Mouse (Mus musculus) midbrain, embryonic 16.5 days (tissue): Measurements from ENCODE around the gene Dhtkd1. TPM values are rescaled to one million over a fixed set of nuclear protein-coding genes. Genes with fewer than 3 reads are reported as not detected.
"Not testable (repeated sequence)": the region's sequence is repeated elsewhere in the genome, so short reads cannot be mapped to it uniquely, and the experiment has no call there.

Experiments
- ATAC-seq: fragments of 200-750 bp; cut with Nextera tagmentation; 2 replicates; pipeline ENCODE4 v1.8.0; 2017; ENCODE audit warnings: moderate TSS enrichment
- H3K27ac ChIP-seq: fragments of 300-500 bp; sonication (generic); 2 replicates; pipeline ENCODE4 v1.5.1; 2014; ENCODE audit warnings: mild to moderate bottlenecking, low read length, mixed read lengths
- H3K27me3 ChIP-seq: fragments of 300-500 bp; sonication (generic); 2 replicates; pipeline ENCODE4 v1.6.1; 2014; ENCODE audit warnings: low read depth, low read length, mixed read lengths; ENCODE audit not compliant: control insufficient read depth, insufficient read depth
- H3K36me3 ChIP-seq: fragments of 300-500 bp; sonication (generic); 2 replicates; pipeline ENCODE4 v1.6.1; 2014; ENCODE audit warnings: mild to moderate bottlenecking, low read length, moderate library complexity, mixed read lengths; ENCODE audit not compliant: control insufficient read depth, insufficient read depth
- H3K4me1 ChIP-seq: fragments of 300-500 bp; sonication (generic); 2 replicates; pipeline ENCODE4 v1.6.1; 2014; ENCODE audit warnings: mild to moderate bottlenecking, low read length, mixed read lengths; ENCODE audit not compliant: control insufficient read depth, insufficient read depth
- H3K4me2 ChIP-seq: fragments of 300-500 bp; sonication (generic); 2 replicates; pipeline ENCODE4 v1.6.1; 2014; ENCODE audit warnings: mild to moderate bottlenecking, low read length, mixed read lengths
- H3K4me3 ChIP-seq: fragments of 300-500 bp; sonication (generic); 2 replicates; pipeline ENCODE4 v1.5.1; 2014; ENCODE audit warnings: low read depth, mild to moderate bottlenecking, low read length, moderate library complexity, mixed read lengths
- H3K9ac ChIP-seq: fragments of 300-500 bp; sonication (generic); 2 replicates; pipeline ENCODE4 v1.6.1; 2014; ENCODE audit warnings: low read depth, low read length, mixed read lengths
- H3K9me3 ChIP-seq: fragments of 300-500 bp; sonication (generic); replicated peaks from 2 replicates; pipeline ENCODE4 v1.6.1; 2014; ENCODE audit warnings: mild to moderate bottlenecking, low read length, mixed read lengths; ENCODE audit not compliant: control insufficient read depth, poor library complexity, severe bottlenecking
- WGBS: fragments of 180-500 bp; shearing (Covaris S2); extraction: QIAGEN DNeasy Blood & Tissue Kit; methylation state at CpG from one replicate; pipeline ENCODE4 v1.1.7; 2014; 5-methylcytosine and 5-hydroxymethylcytosine counted together
- polyA plus RNA-seq: library from polyadenylated mRNA; unstranded; fragments of >200 nt; fragmentation: Nextera tagmentation; extraction: Ambion mirVana; gene quantifications from 2 replicates; pipeline ENCODE4 v1.2.1, GENCODE M21; 2015

The Dhtkd1 gene
- polyA plus RNA-seq, 1 experiment from 2014 or later: 9.3 TPM

DNA sequence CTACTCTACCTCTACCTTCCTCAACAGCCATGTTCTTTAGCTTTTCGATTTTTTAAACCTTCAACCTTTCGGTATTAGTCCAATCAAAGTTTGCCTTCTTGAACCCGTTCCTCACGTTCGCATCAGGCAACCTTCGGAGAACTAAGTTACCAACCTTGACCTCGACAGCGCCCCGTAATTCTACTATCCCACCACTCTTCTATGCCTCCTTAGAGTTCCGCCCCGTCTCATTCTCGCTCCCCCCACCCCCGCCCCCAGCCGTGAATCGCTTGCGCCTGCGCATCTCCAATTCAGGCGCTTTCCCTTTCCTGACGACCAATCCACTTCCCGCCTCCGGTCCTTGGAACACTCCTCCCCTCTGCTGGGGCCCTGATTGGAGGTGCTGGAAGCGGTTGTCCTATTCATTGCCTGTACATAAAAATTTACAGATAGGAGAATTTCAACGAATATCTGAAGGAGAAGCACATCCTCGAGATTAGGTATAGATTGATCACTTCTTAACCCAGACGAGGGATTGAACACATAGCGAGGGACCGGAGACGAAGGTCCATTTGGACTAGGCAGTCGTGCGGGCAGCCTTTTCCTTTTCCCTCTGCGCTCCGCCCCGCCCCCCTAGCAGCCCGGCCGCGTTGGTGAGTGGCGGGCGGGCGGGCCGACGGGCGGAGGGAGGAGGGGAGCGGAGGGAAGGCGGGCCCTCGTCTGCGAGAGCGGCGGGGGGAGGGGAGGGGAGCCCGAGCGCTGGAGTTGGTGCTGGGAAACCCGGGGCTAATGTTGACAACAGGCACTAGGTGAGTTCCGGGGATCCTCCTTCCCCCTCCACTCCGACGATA is 8.4 kb upstream of the Dhtkd1 start, which contains the start of gene Upf2:
Upf2 (plus strand) TSS at position 704 of the 830 bp plus-strand sequence.
- WGBS: under 1% methylated on average over 42 of the region's 54 CpGs
- no peaks in the 10 kb centered on the region for H3K9me3 ChIP-seq
- no peaks in the 10 kb centered on the region for H3K27me3 ChIP-seq

DNA sequence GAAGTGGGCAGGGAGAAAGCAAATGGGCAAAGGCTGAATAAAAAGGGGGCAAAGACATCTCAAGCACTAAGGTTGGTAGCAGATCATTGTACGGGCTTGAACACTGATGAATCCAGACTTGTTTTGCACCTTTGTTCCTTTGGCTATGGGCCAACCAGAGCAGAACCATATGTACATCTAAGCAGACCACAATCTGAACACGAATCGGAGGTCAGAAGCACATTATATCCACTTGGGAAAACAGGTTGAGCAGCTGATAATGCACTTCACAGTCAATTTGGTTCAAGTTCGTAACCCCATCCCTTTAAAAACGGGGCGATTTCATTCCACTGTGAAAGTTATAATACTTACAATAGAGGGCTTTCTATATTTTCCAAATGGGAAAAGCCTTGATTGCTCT is 7.7 kb upstream of the Dhtkd1 start:
- Histone ChIP-seq H3K36me3 (no peaks in the 10 kb centered on the region), H3K27ac (peak overlapping the region; percentile 85; the same call in 1 of the 2 replicates), H3K9ac (peak overlapping the region; percentile 60), H3K4me1 (peaks cover 14% of the 10 kb centered on the region), H3K4me2 (peak overlapping the region; percentile 56), H3K9me3 (no peaks in the 10 kb centered on the region), H3K27me3 (no peaks in the 10 kb centered on the region), H3K4me3 (peak overlapping the region; percentile 99)
- no peak for ATAC-seq
- WGBS: 10% methylated on average over 6 of the region's 6 CpGs

More for the DNA sequence above, 8.4 kb upstream of the Dhtkd1 start, which contains the start of gene Upf2:
- peak; percentile 96 for ATAC-seq
- Histone ChIP-seq H3K27ac (peak within 1 kb of the TSS; percentile 85), H3K4me3 (peak within 1 kb of the TSS; percentile 99), H3K4me2 (peak within 1 kb of the TSS; percentile 97), H3K9ac (peak within 1 kb of the TSS; percentile 91), H3K36me3 (no peaks in the 10 kb centered on the region), H3K4me1 (peaks cover 14% of the 10 kb centered on the region)

DNA sequence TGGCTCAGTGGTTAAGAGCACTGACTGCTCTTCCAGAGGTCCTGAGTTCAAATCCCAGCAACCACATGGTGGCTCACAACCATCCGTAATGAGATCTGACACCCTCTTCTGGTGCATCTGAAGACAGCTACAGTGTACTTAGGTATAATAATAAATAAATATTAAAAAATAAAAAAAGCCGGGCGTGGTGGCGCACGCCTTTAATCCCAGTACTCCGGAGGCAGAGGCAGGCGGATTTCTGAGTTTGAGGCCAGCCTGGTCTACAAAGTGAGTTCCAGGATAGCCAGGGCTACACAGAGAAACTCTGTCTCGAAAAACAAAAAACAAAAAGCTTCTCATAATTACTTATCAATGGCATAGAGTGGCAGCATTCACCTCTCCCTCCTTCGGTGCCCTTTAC is 7.2 kb upstream of the Dhtkd1 start:
- not testable (repeated sequence) for ATAC-seq, H3K4me3 ChIP-seq, H3K36me3 ChIP-seq, H3K27me3 ChIP-seq, H3K9me3 ChIP-seq, H3K27ac ChIP-seq, H3K9ac ChIP-seq
- H3K4me1 ChIP-seq: peaks cover 14% of the 10 kb centered on the region
- peak overlapping the region; percentile 56 for H3K4me2 ChIP-seq
- WGBS: 92% methylated on average over 9 of the region's 9 CpGs

DNA sequence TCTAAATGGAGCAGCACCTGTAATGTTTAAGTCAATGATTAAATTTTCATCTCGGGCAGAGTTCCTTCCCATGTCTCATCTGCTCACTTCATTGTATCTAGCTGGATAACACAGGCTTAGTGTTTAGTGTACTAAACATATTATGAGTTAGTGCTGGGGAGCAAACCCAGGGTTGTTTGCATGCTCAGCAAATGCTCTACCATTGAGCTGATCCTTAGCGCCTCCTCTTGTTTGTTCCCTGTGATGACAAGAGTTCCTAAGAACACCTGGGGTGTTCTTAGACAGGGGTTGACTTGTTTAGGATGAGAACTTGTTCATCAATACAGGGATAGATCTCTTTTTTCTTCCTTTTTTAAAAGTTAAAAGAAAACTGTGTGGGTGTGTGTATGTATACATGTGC is 6.4 kb upstream of the Dhtkd1 start:
- H3K4me1 ChIP-seq: peaks cover 14% of the 10 kb centered on the region
- H3K9ac ChIP-seq: no peak overlapping the region
- ATAC-seq: no peak
- H3K9me3 ChIP-seq: no peaks in the 10 kb centered on the region
- H3K36me3 ChIP-seq: no peaks in the 10 kb centered on the region
- 93% methylated on average over 2 of the region's 2 CpGs for WGBS
- no peak overlapping the region for H3K27ac ChIP-seq
- H3K4me3 ChIP-seq: no peak overlapping the region
- H3K27me3 ChIP-seq: no peaks in the 10 kb centered on the region
- no peak overlapping the region for H3K4me2 ChIP-seq

DNA sequence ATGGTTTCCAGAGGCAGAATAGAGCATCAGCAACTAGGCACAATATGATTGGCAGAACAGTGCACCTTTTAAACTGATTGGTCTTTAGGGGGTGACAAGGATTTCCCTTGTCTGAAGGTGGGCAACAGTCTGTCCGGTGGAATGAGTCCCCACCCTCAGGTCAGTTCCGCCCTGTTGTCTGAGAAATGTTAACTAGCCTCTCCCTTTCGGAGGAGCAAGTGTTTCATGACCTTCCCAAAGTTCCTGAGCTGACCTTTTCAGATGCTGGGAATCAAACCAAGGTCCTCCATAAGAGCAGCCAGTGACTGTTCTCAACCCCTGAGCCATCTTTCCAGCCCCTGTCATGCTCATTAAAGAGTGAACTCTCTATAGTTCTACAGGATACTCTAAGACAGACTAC is 4.3 kb upstream of the Dhtkd1 start:
- Histone ChIP-seq H3K27ac (no peak overlapping the region), H3K4me1 (peaks cover 10% of the 10 kb centered on the region; the same call in 1 of the 2 replicates), H3K4me2 (no peak overlapping the region), H3K9me3 (no peaks in the 10 kb centered on the region), H3K36me3 (no peaks in the 10 kb centered on the region), H3K9ac (no peak overlapping the region), H3K4me3 (no peak overlapping the region), H3K27me3 (no peaks in the 10 kb centered on the region)
- no peak for ATAC-seq
- WGBS: 88% methylated on average over 3 of the region's 3 CpGs

DNA sequence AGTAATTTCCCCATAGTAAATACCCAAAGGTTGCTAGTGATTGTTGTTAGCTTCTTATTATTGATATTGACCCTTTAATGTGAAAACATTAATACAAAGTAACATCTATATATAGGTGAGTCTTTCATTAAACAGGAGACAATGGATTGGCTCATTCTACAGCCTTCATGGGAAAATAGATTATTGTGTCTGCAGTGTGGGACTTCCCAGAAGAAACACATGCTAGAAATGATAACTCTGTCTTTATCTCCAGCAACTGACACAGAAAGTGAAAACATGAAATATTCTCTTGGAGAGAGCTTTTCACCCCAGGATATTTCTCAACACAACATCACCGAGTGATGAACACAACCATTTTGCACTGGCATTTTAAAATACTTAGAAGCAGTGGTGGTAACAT is 3.0 kb upstream of the Dhtkd1 start:
- no peak for ATAC-seq
- no peak overlapping the region for H3K4me2 ChIP-seq
- H3K4me3 ChIP-seq: no peak overlapping the region
- peaks cover 12% of the 10 kb centered on the region; the same call in 1 of the 2 replicates for H3K4me1 ChIP-seq
- H3K9ac ChIP-seq: no peak overlapping the region
- no peaks in the 10 kb centered on the region for H3K9me3 ChIP-seq
- H3K27ac ChIP-seq: no peak overlapping the region
- H3K27me3 ChIP-seq: no peaks in the 10 kb centered on the region
- WGBS: 97% methylated on average over 1 of the region's 1 CpGs
- H3K36me3 ChIP-seq: no peaks in the 10 kb centered on the region

DNA sequence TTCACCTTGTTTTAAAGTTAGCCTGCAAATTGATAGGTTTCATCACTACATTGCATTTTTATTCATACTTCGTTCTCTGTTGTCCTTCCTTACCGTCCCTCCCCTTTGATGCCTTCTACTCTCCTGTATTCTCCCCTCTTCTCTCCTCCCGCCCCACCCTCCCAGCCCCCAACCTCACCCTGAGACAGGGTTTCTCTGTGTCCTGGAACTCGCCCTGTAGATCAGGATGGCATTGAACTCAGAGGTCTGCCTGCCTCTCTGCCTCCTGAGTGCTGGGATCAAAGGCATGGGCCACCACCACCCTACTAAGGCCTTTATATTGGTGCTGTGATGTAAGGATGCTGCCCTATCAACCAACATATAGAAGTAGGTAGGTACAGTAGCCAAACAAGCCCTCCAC is 479 bp upstream of the Dhtkd1 start:
- Histone ChIP-seq H3K4me2 (peak overlapping the region; percentile 86), H3K9ac (no peak overlapping the region)
- ATAC-seq: peak; percentile 42; the same call in 1 of the 2 replicates

DNA sequence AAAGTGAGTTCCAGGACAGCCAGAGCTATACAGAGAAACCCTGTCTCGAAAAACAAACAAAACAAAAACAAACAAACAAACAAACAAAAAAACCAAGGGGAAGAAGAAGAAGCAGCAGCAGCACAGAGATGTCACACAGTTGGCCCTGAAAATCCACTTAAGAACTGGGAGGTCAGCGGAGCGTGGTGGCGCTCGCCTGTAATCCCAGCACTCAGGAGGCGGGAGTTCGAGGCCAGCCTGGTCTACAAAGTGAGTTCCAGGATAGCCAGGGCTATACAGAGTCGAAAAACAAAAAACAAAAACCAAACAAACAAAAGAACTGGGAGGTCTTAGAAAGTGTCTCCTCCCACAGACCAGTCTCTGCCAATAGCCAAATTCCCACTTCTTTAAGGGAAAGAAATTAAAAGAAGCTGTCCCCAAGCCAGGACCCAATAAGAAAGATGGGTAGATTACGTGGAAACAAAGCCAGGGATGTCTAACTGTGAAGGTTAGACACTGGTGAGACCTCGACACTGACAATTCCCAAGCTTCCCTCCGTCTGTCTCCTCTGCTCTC is 654 bp downstream of the Dhtkd1 start:
- H3K4me1 ChIP-seq: peaks cover 13% of the 10 kb centered on the region; the same call in 1 of the 2 replicates
- peak overlapping the region; percentile 92 for H3K9ac ChIP-seq
- H3K27ac ChIP-seq: peak overlapping the region; percentile 61
- H3K27me3 ChIP-seq: no peaks in the 10 kb centered on the region
- peak overlapping the region; percentile 76 for H3K4me3 ChIP-seq
- no peaks in the 10 kb centered on the region for H3K36me3 ChIP-seq
- peak overlapping the region; percentile 86 for H3K4me2 ChIP-seq
- peak; percentile 22; the same call in 1 of the 2 replicates for ATAC-seq
- no peaks in the 10 kb centered on the region for H3K9me3 ChIP-seq
- 55% methylated on average over 11 of the region's 11 CpGs for WGBS

More for the DNA sequence above, 479 bp upstream of the Dhtkd1 start:
- Histone ChIP-seq H3K36me3 (no peaks in the 10 kb centered on the region), H3K9me3 (no peaks in the 10 kb centered on the region), H3K27me3 (no peaks in the 10 kb centered on the region), H3K4me3 (peak overlapping the region; percentile 76), H3K4me1 (peaks cover 13% of the 10 kb centered on the region; the same call in 1 of the 2 replicates), H3K27ac (no peak overlapping the region; the same call in 1 of the 2 replicates)
- WGBS: 36% methylated on average over 4 of the region's 4 CpGs

DNA sequence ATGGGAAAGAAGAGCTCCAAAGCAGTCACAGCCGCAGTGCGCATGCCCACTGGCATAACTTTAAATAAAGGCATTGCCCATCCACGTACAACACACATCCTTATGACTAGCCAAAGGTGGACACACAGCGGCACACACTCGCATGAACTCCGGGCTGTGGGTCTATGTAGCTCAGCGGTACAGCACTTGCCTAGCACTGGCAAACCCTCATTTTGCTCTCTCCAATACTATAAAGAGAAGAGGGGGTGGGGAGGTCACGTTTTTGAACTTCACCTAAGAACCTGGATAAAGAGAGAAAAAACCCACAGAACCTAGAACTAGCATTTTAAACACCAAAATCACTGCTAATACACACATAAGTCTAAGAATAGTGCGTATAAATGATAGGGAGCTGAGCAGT is 1.7 kb downstream of the Dhtkd1 start:
- H3K4me3 ChIP-seq: no peak overlapping the region
- no peak overlapping the region for H3K27ac ChIP-seq
- ATAC-seq: no peak
- no peaks in the 10 kb centered on the region for H3K36me3 ChIP-seq
- H3K4me1 ChIP-seq: peaks cover 13% of the 10 kb centered on the region; the same call in 1 of the 2 replicates
- H3K27me3 ChIP-seq: no peaks in the 10 kb centered on the region
- no peak overlapping the region for H3K9ac ChIP-seq
- no peak overlapping the region for H3K4me2 ChIP-seq
- no peaks in the 10 kb centered on the region for H3K9me3 ChIP-seq
- WGBS: 94% methylated on average over 9 of the region's 9 CpGs
